In genomic region chr11:97955146-97955902, GRCm38 (mm10) we compare ENCODE assay signal across 22 mouse cellular contexts. TPM values are rescaled to one million over a fixed set of nuclear protein-coding genes. Genes with fewer than 3 reads are reported as not detected.
DNase-seq lines count a peak whose midpoint lies in the region; ATAC-seq lines count a peak whose summit lies in the region.
"Had no signal": no experiment of that assay in that cellular context is flagged by ENCODE, and none has a peak within 500 bp of the region (broad histone marks: within the 10 kb centered on the region; RNA-seq: fewer than 3 reads in every experiment).

No protein-coding gene starts in this region.

- H3K27me3 ChIP-seq in heart, embryonic 12.5 days (replicated peaks), result 0 out of 2 replicates have a peak, but pooled peaks cover 5% of the 10 kb centered on the region
- H3K27me3 ChIP-seq: kidney, embryonic 15.5 days; limb, embryonic 13.5 days; liver, embryonic 13.5 days; midbrain, embryonic 12.5 days; Patski had no signal

- peaks cover 25% of the 10 kb centered on the region for H3K4me1 ChIP-seq in heart, embryonic 12.5 days (replicated peaks)
- H3K4me1 ChIP-seq: limb, embryonic 13.5 days had no signal

- no peaks in the 10 kb centered on the region for H3K9me3 ChIP-seq in heart, embryonic 12.5 days (replicated peaks)
- H3K9me3 ChIP-seq: kidney, embryonic 15.5 days; limb, embryonic 13.5 days; liver, embryonic 13.5 days; midbrain, embryonic 12.5 days had no signal

- H3K9ac ChIP-seq in heart, embryonic 12.5 days, result no peak overlapping the region
- H3K9ac ChIP-seq: hindbrain, embryonic 14.5 days; kidney, embryonic 15.5 days; limb, embryonic 13.5 days; liver, embryonic 13.5 days; lung, embryonic 14.5 days; midbrain, embryonic 12.5 days had no signal

- intact Hi-C loops in heart, postnatal 36 days (cut with DNase I), result no loop called here

- H3K4me2 ChIP-seq in heart, embryonic 12.5 days, result no peak overlapping the region
- H3K4me2 ChIP-seq: heart, embryonic 11.5 days; hindbrain, embryonic 14.5 days; kidney, embryonic 15.5 days; limb, embryonic 13.5 days; liver, embryonic 13.5 days; midbrain, embryonic 12.5 days had no signal

- WGBS in heart, embryonic 12.5 days, result 74% methylated on average over 9 of the region's 9 CpGs

- no peak overlapping the region for H3K4me3 ChIP-seq in heart, embryonic 12.5 days
- H3K4me3 ChIP-seq: kidney, embryonic 15.5 days; limb, embryonic 13.5 days; liver, embryonic 13.5 days; midbrain, embryonic 12.5 days had no signal

- H3K36me3 ChIP-seq in heart, embryonic 12.5 days, result no peaks in the 10 kb centered on the region
- H3K36me3 ChIP-seq: kidney, embryonic 15.5 days; limb, embryonic 13.5 days; liver, embryonic 13.5 days; midbrain, embryonic 12.5 days had no signal

- ATAC-seq in heart, embryonic 12.5 days (ENCODE audit: insufficient number of reproducible peaks, low FRiP score), result peak; percentile 11; the same call in 1 of the 2 replicates
- peak; percentile 95 for ATAC-seq in CD4-positive, CD25-positive, alpha-beta regulatory T cell, adult 4 months
- peak; percentile 81 for ATAC-seq in inflammation-experienced regulatory T-cells, adult 6 months
- ATAC-seq in frontal cortex, adult (ENCODE audit: low TSS enrichment), result no peak
- ATAC-seq: forebrain, embryonic 14.5 days; intestine, postnatal 0 days; Patski had no signal

- H3K27ac ChIP-seq in heart, embryonic 12.5 days (ENCODE audit: poor library complexity, severe bottlenecking), result no peak overlapping the region
- H3K27ac ChIP-seq: hindbrain, embryonic 14.5 days; kidney, embryonic 15.5 days; limb, embryonic 13.5 days; liver, embryonic 13.5 days; midbrain, embryonic 12.5 days had no signal

- no peak for DNase-seq in heart, postnatal 36 days
- DNase-seq in thymus, postnatal 10 days (ENCODE audit: low spot score in 2 of 2), result peak; percentile 64 to 65
- DNase-seq in layer of hippocampus, adult 18-20 months (ENCODE audit: low spot score in 2 of 2), result no peak
- DNase-seq in cerebellum, postnatal 36 days, result no peak
- DNase-seq: adrenal gland, postnatal 14 days; cerebellum, adult 11 months; liver, embryonic 13.5 days; lung, postnatal 4 days; right cerebral cortex, postnatal 14 days had no signal

RNA-seq across cellular contexts. Expression of gene Plxdc1, which starts 30.9 kb away (rescaled TPM):
- 0.31 TPM in 1 of 2 replicates, not detected in the other for polyA plus RNA-seq in heart, embryonic 12.5 days (2016; fragmentation: Nextera tagmentation; extraction: Ambion mirVana)
- 1 to 10 TPM; 5.1 to 6.2 TPM for total RNA-seq in heart, postnatal 36 days (2021)
- polyA plus RNA-seq in CD4-positive, CD25-positive, alpha-beta regulatory T cell, adult 4 months (2017; shearing (Covaris generic)), result 1 to 10 TPM; 1.8 to 3.7 TPM
- polyA plus RNA-seq in inflammation-experienced regulatory T-cells, adult 6 months (2017; shearing (Covaris generic)), result 1 to 10 TPM; 1.1 to 8.5 (median 2.2) TPM
- 10 to 100 TPM; 10.3 to 14.4 TPM for total RNA-seq in layer of hippocampus, adult 18-20 months (2021)
- polyA plus RNA-seq: heart, embryonic 11.5 days had no signal

RNA-seq across cellular contexts. Expression of gene Arl5c, which starts 40.7 kb away (rescaled TPM):
- 3.4 and 3.9 TPM in 2 replicates for polyA plus RNA-seq in heart, embryonic 12.5 days (2016; fragmentation: Nextera tagmentation; extraction: Ambion mirVana)
- total RNA-seq in heart, postnatal 36 days (2021), result under 1 TPM; 0.65 to 0.80 TPM
- polyA plus RNA-seq in CD4-positive, CD25-positive, alpha-beta regulatory T cell, adult 4 months (2017; shearing (Covaris generic)), result 100 to 1,000 TPM in 1 of 2 experiments, 10 to 100 TPM in 1; 89.8 to 124 TPM
- 10 to 100 TPM; 43.8 to 60.5 (median 53.2) TPM for polyA plus RNA-seq in inflammation-experienced regulatory T-cells, adult 6 months (2017; shearing (Covaris generic))
- total RNA-seq in layer of hippocampus, adult 18-20 months (2021), result under 1 TPM; 0.76 to 0.94 TPM

Comparison
In these comparisons a context has a peak if more than half of its experiments do, and no peak if none do; other contexts are left out.
1. DNase-seq: peak in thymus, postnatal 10 days (2 of 2); none in heart, postnatal 36 days (0 of 2), layer of hippocampus, adult 18-20 months (0 of 2) and cerebellum, postnatal 36 days (0 of 2).